ENCODE assay signal across 8 mouse cellular contexts in the genomic region with DNA sequence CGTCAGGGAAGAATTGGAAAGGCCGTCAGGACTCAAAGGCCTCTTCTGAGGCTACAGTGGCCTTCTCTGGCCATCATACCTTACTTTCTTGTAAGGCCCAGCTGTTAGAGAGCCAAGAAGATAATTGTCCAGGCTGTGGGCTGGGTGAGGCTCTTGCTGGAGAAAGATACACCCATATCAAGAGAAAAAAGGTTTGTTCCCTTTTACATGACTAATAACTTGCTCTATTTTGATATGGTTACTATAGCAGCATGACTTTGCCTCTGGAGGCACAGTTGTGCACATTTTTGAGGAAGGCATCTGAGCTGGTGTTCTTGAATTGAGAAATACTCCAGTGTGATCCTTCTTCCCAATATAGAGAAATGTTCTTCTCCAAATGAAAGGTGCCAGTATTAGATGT. TPM values are rescaled to one million over a fixed set of nuclear protein-coding genes. Genes with fewer than 3 reads are reported as not detected.
DNase-seq lines count a peak whose midpoint lies in the region; ATAC-seq and TF ChIP-seq lines count a peak whose summit lies in the region.

No protein-coding gene starts in this region.

- peak overlapping the region; percentile 95 for H3K4me2 ChIP-seq in kidney, embryonic 15.5 days
- H3K4me2 ChIP-seq in hindbrain, embryonic 13.5 days = peak overlapping the region; percentile 100

- peaks cover 44% of the 10 kb centered on the region for H3K36me3 ChIP-seq in kidney, embryonic 15.5 days
- peaks cover 20% of the 10 kb centered on the region for H3K36me3 ChIP-seq in hindbrain, embryonic 13.5 days

- no peak for ATAC-seq in kidney, embryonic 15.5 days (replicated peaks; ENCODE audit: low FRiP score)
- no peak for ATAC-seq in hindbrain, embryonic 13.5 days (ENCODE audit: low FRiP score)

- no peak for TF ChIP-seq CTCF in cortical plate, adult 2 months (IDR thresholded peaks at IDR 0.05; ENCODE audit: extremely low read depth, insufficient read depth, low read length)

- WGBS in kidney, embryonic 15.5 days = 0% methylated on average over 2 of the region's 2 CpGs
- WGBS in hindbrain, embryonic 13.5 days = 10% methylated on average over 2 of the region's 2 CpGs

- no peak for TF ChIP-seq POLR2A in cortical plate, adult 2 months (IDR thresholded peaks at IDR 0.05; ENCODE audit: extremely low read depth, insufficient read depth, low read length)

- peak overlapping the region; percentile 96 for H3K9ac ChIP-seq in kidney, embryonic 15.5 days
- H3K9ac ChIP-seq in hindbrain, embryonic 13.5 days = peak overlapping the region; percentile 97

- intact Hi-C loops in left cerebral cortex, postnatal 25 days (cut with DNase I) = loop anchor here (2.0 kb wide), 1 partner anchor 87 kb away; no protein-coding TSS in a partner anchor

- DNase-seq in kidney, postnatal 14 days = no peak
- DNase-seq in lung, postnatal 36 days = peak; percentile 43
- no peak for DNase-seq in frontal cortex, postnatal 25 days (ENCODE audit: low spot score in 2 of 2)
- no peak for DNase-seq in frontal cortex, postnatal 14 days (ENCODE audit: low spot score in 2 of 2)
- DNase-seq in left cerebral cortex, postnatal 25 days (ENCODE audit: low spot score in 2 of 2) = no peak

- H3K27ac ChIP-seq in kidney, embryonic 15.5 days = no peak overlapping the region; the same call in 1 of the 2 replicates
- no peak overlapping the region; the same call in 1 of the 2 replicates for H3K27ac ChIP-seq in cortical plate, adult 2 months (ENCODE audit: insufficient read depth, low read length)
- H3K27ac ChIP-seq in hindbrain, embryonic 13.5 days = no peak overlapping the region

- no peaks in the 10 kb centered on the region for H3K27me3 ChIP-seq in kidney, embryonic 15.5 days
- no peaks in the 10 kb centered on the region for H3K27me3 ChIP-seq in hindbrain, embryonic 13.5 days

- peaks cover 50% of the 10 kb centered on the region for H3K4me1 ChIP-seq in kidney, embryonic 15.5 days
- H3K4me1 ChIP-seq in cortical plate, adult 2 months (ENCODE audit: control insufficient read depth, insufficient read depth, low read length) = peaks cover 3% of the 10 kb centered on the region
- peaks cover 58% of the 10 kb centered on the region for H3K4me1 ChIP-seq in hindbrain, embryonic 13.5 days (replicated peaks)

- peak overlapping the region; percentile 92 for H3K4me3 ChIP-seq in kidney, embryonic 15.5 days (replicated peaks)
- H3K4me3 ChIP-seq in cortical plate, adult 2 months (ENCODE audit: insufficient read depth, low read length) = peak overlapping the region; percentile 95
- H3K4me3 ChIP-seq in hindbrain, embryonic 13.5 days = peak overlapping the region; percentile 88

- H3K9me3 ChIP-seq in kidney, embryonic 15.5 days (replicated peaks) = no peaks in the 10 kb centered on the region
- no peaks in the 10 kb centered on the region for H3K9me3 ChIP-seq in hindbrain, embryonic 13.5 days

RNA-seq across cellular contexts. Expression of a gene that starts 2.5 kb away (rescaled TPM):
- polyA plus RNA-seq in kidney, embryonic 15.5 days (2015; fragmentation: Nextera tagmentation; extraction: Ambion mirVana) = 42.1 and 42.2 TPM in 2 replicates
- 23.9 and 25.6 TPM in 2 replicates for polyA plus RNA-seq in cortical plate, adult 2 months (2012; rRNA removed)
- polyA plus RNA-seq in hindbrain, embryonic 13.5 days (2015; fragmentation: Nextera tagmentation; extraction: Ambion mirVana) = 29.2 TPM in 2 replicates
- total RNA-seq in left cerebral cortex, postnatal 25 days (2021) = 10 to 100 TPM; 43.4 to 45.7 TPM

RNA-seq across cellular contexts. Expression of a gene that starts 30.6 kb away (rescaled TPM):
- 6.9 and 8.4 TPM in 2 replicates for polyA plus RNA-seq in kidney, embryonic 15.5 days (2015; fragmentation: Nextera tagmentation; extraction: Ambion mirVana)
- 82.2 and 83.2 TPM in 2 replicates for polyA plus RNA-seq in cortical plate, adult 2 months (2012; rRNA removed)
- polyA plus RNA-seq in hindbrain, embryonic 13.5 days (2015; fragmentation: Nextera tagmentation; extraction: Ambion mirVana) = 20.4 and 20.7 TPM in 2 replicates
- 10 to 100 TPM; 72.2 to 84.2 TPM for total RNA-seq in left cerebral cortex, postnatal 25 days (2021)
